Mouse (Mus musculus) cerebellum, postnatal 4 days (tissue): ENCODE measurements around the gene Gabbr2.

Experiments
- DNase-seq, 2 experiments: peaks; one replicate each; pipeline ENCODE4 v3.0.0; 2022; ENCODE audit warnings: low spot score in 2 of 2, mixed read lengths in 1 of 2

Gene Gabbr2

GRCm38 (mm10) chr4:46916786-46917185 lies 74.9 kb downstream of the Gabbr2 start:
- DNase-seq: no peak

GRCm38 (mm10) chr4:46915934-46916333 lies 75.7 kb downstream of the Gabbr2 start:
- DNase-seq: no peak

- DNase-seq: no peak
Measured at GRCm38 (mm10) chr4:46915476-46915875, 76.2 kb downstream of the Gabbr2 start.

- no peak for DNase-seq
Measured at GRCm38 (mm10) chr4:46914606-46915005, 77.1 kb downstream of the Gabbr2 start.

GRCm38 (mm10) chr4:46906036-46906691 lies 85.5 kb downstream of the Gabbr2 start:
- DNase-seq: no peak

- DNase-seq: no peak
Measured at GRCm38 (mm10) chr4:46905152-46905551, 86.5 kb downstream of the Gabbr2 start.

- no peak for DNase-seq
Measured at GRCm38 (mm10) chr4:46904129-46904528, 87.5 kb downstream of the Gabbr2 start.

- DNase-seq: no peak
Measured at GRCm38 (mm10) chr4:46898546-46898945, 93.1 kb downstream of the Gabbr2 start.

- DNase-seq: no peak
Measured at GRCm38 (mm10) chr4:46897634-46898399, 93.9 kb downstream of the Gabbr2 start.

- peak in 1 of 2 experiments; percentile 37 for DNase-seq
Measured at GRCm38 (mm10) chr4:46894144-46894543, 97.5 kb downstream of the Gabbr2 start.

- DNase-seq: no peak
Measured at GRCm38 (mm10) chr4:46889175-46889574, 102.5 kb downstream of the Gabbr2 start.

GRCm38 (mm10) chr4:46885627-46886383 lies 105.9 kb downstream of the Gabbr2 start:
- DNase-seq: peak in 1 of 2 experiments; percentile 57

- peak in 1 of 2 experiments; percentile 32 for DNase-seq
Measured at GRCm38 (mm10) chr4:46884132-46884531, 107.5 kb downstream of the Gabbr2 start.

GRCm38 (mm10) chr4:46883546-46883945 lies 108.1 kb downstream of the Gabbr2 start:
- DNase-seq: no peak

GRCm38 (mm10) chr4:46883047-46883446 lies 108.6 kb downstream of the Gabbr2 start:
- no peak for DNase-seq

GRCm38 (mm10) chr4:46881271-46881670 lies 110.4 kb downstream of the Gabbr2 start:
- no peak for DNase-seq

- DNase-seq: no peak
Measured at GRCm38 (mm10) chr4:46879943-46880342, 111.7 kb downstream of the Gabbr2 start.

GRCm38 (mm10) chr4:46872750-46873149 lies 118.9 kb downstream of the Gabbr2 start:
- no peak for DNase-seq

- DNase-seq: no peak
Measured at GRCm38 (mm10) chr4:46870157-46870556, 121.5 kb downstream of the Gabbr2 start.

GRCm38 (mm10) chr4:46869380-46869779 lies 122.3 kb downstream of the Gabbr2 start:
- no peak for DNase-seq

GRCm38 (mm10) chr4:46868921-46869320 lies 122.8 kb downstream of the Gabbr2 start:
- DNase-seq: no peak

GRCm38 (mm10) chr4:46868181-46868580 lies 123.5 kb downstream of the Gabbr2 start:
- no peak for DNase-seq
